35 mouse cellular contexts compared by ENCODE assay signal in genomic region chr16:31926091-31926490, GRCm38 (mm10). TPM values are rescaled to one million over a fixed set of nuclear protein-coding genes. Genes with fewer than 3 reads are reported as not detected.
A peak's percentile ranks its signal among the peaks of the same experiment; 100 is the strongest.
DNase-seq lines count a peak whose midpoint lies in the region; ATAC-seq and TF ChIP-seq lines count a peak whose summit lies in the region.
"Had no signal": no experiment of that assay in that cellular context is flagged by ENCODE, and none has a peak within 500 bp of the region (broad histone marks: within the 10 kb centered on the region; RNA-seq: fewer than 3 reads in every experiment).

No protein-coding gene starts in this region.

- H3K4me2 ChIP-seq in kidney, embryonic 15.5 days, result no peak overlapping the region
- H3K4me2 ChIP-seq in midbrain, embryonic 11.5 days, result no peak overlapping the region
- H3K4me2 ChIP-seq in midbrain, embryonic 13.5 days (replicated peaks), result no peak overlapping the region
- H3K4me2 ChIP-seq: embryonic facial prominence, embryonic 13.5 days; forebrain, embryonic 12.5 days; forebrain, embryonic 15.5 days; heart, embryonic 13.5 days; hindbrain, embryonic 14.5 days had no signal

- no peaks in the 10 kb centered on the region for H3K27me3 ChIP-seq in kidney, embryonic 15.5 days
- H3K27me3 ChIP-seq in midbrain, embryonic 11.5 days (ENCODE audit: control insufficient read depth, insufficient read depth, low read length), result no peaks in the 10 kb centered on the region
- 0 out of 2 replicates have a peak, but pooled peaks cover 3% of the 10 kb centered on the region for H3K27me3 ChIP-seq in midbrain, embryonic 13.5 days
- H3K27me3 ChIP-seq: embryonic facial prominence, embryonic 13.5 days; forebrain, embryonic 15.5 days; Patski had no signal

- peaks cover 13% of the 10 kb centered on the region; the same call in 1 of the 2 replicates for H3K4me1 ChIP-seq in kidney, embryonic 15.5 days
- H3K4me1 ChIP-seq in midbrain, embryonic 11.5 days (ENCODE audit: control insufficient read depth, insufficient read depth, low read length), result no peaks in the 10 kb centered on the region
- no peaks in the 10 kb centered on the region for H3K4me1 ChIP-seq in midbrain, embryonic 13.5 days (replicated peaks)
- peaks cover 30% of the 10 kb centered on the region for H3K4me1 ChIP-seq in bone marrow macrophage, adult 2 months (ENCODE audit: control insufficient read depth, insufficient read depth, low read length)
- H3K4me1 ChIP-seq: embryonic facial prominence, embryonic 13.5 days; forebrain, embryonic 12.5 days; forebrain, embryonic 15.5 days had no signal

- ATAC-seq in kidney, embryonic 15.5 days (replicated peaks; ENCODE audit: low FRiP score), result no peak
- ATAC-seq in midbrain, embryonic 11.5 days (ENCODE audit: low FRiP score), result no peak
- ATAC-seq in midbrain, embryonic 13.5 days, result no peak
- ATAC-seq: forebrain, embryonic 15.5 days; hindbrain, postnatal 0 days; Patski had no signal

- H3K9me3 ChIP-seq in kidney, embryonic 15.5 days (replicated peaks), result no peaks in the 10 kb centered on the region
- no peaks in the 10 kb centered on the region for H3K9me3 ChIP-seq in midbrain, embryonic 11.5 days (ENCODE audit: control insufficient read depth, low read length)
- no peaks in the 10 kb centered on the region for H3K9me3 ChIP-seq in midbrain, embryonic 13.5 days
- H3K9me3 ChIP-seq: embryonic facial prominence, embryonic 10.5 days; embryonic facial prominence, embryonic 13.5 days; forebrain, embryonic 12.5 days; forebrain, embryonic 15.5 days; G1E; heart, embryonic 10.5 days; heart, embryonic 13.5 days had no signal

- H3K9ac ChIP-seq in kidney, embryonic 15.5 days, result no peak overlapping the region
- no peak overlapping the region for H3K9ac ChIP-seq in midbrain, embryonic 11.5 days (ENCODE audit: low read length)
- no peak overlapping the region for H3K9ac ChIP-seq in midbrain, embryonic 13.5 days (replicated peaks)
- H3K9ac ChIP-seq: embryonic facial prominence, embryonic 13.5 days; forebrain, embryonic 12.5 days; forebrain, embryonic 15.5 days; heart, embryonic 13.5 days; hindbrain, embryonic 14.5 days had no signal

- TF ChIP-seq CTCF in bone marrow macrophage, adult 2 months (IDR thresholded peaks at IDR 0.05; ENCODE audit: low read depth, low read length), result no peak

- 80% methylated on average over 6 of the region's 6 CpGs for WGBS in kidney, embryonic 15.5 days
- 81% methylated on average over 6 of the region's 6 CpGs for WGBS in midbrain, embryonic 11.5 days
- 69% methylated on average over 6 of the region's 6 CpGs for WGBS in midbrain, embryonic 13.5 days

- H3K4me3 ChIP-seq in kidney, embryonic 15.5 days (replicated peaks), result no peak overlapping the region
- no peak overlapping the region for H3K4me3 ChIP-seq in midbrain, embryonic 11.5 days (ENCODE audit: low read depth, low read length)
- H3K4me3 ChIP-seq in midbrain, embryonic 13.5 days (replicated peaks), result no peak overlapping the region
- no peak overlapping the region for H3K4me3 ChIP-seq in bone marrow macrophage, adult 2 months (ENCODE audit: insufficient read depth, low read length)
- H3K4me3 ChIP-seq: embryonic facial prominence, embryonic 10.5 days; embryonic facial prominence, embryonic 13.5 days; erythroblast, embryonic 14.5 days; forebrain, embryonic 12.5 days; forebrain, embryonic 15.5 days; heart, adult 2 months; heart, embryonic 10.5 days; heart, embryonic 13.5 days had no signal

- no peak for TF ChIP-seq POLR2A in bone marrow macrophage, adult 2 months (IDR thresholded peaks at IDR 0.05; ENCODE audit: borderline replicate concordance, low read depth, low read length)

- no peaks in the 10 kb centered on the region for H3K36me3 ChIP-seq in kidney, embryonic 15.5 days
- H3K36me3 ChIP-seq in midbrain, embryonic 11.5 days (ENCODE audit: control insufficient read depth, insufficient read depth, low read length), result no peaks in the 10 kb centered on the region
- no peaks in the 10 kb centered on the region for H3K36me3 ChIP-seq in midbrain, embryonic 13.5 days
- H3K36me3 ChIP-seq: embryonic facial prominence, embryonic 10.5 days; embryonic facial prominence, embryonic 13.5 days; forebrain, embryonic 12.5 days; forebrain, embryonic 15.5 days; G1E; heart, embryonic 10.5 days; heart, embryonic 13.5 days had no signal

- peak overlapping the region; percentile 70 for H3K27ac ChIP-seq in kidney, embryonic 15.5 days
- no peak overlapping the region for H3K27ac ChIP-seq in midbrain, embryonic 11.5 days (ENCODE audit: low read depth, low read length)
- no peak overlapping the region for H3K27ac ChIP-seq in midbrain, embryonic 13.5 days
- peak overlapping the region; percentile 56 for H3K27ac ChIP-seq in bone marrow macrophage, adult 2 months (ENCODE audit: insufficient read depth, low read depth, low read length)
- H3K27ac ChIP-seq: embryonic facial prominence, embryonic 10.5 days; embryonic facial prominence, embryonic 13.5 days; forebrain, embryonic 12.5 days; forebrain, embryonic 15.5 days; heart, adult 2 months; heart, embryonic 10.5 days; heart, embryonic 13.5 days; hindbrain, embryonic 14.5 days; hindbrain, postnatal 0 days had no signal

- DNase-seq in kidney, adult 9 months, result no peak
- DNase-seq in midbrain, embryonic 11.5 days (ENCODE audit: low spot score, missing footprints), result peak; percentile 71
- DNase-seq in cerebellum, adult 11-12 months, result no peak
- no peak for DNase-seq in layer of hippocampus, postnatal 14 days (ENCODE audit: low spot score in 2 of 2)
- DNase-seq: adrenal gland, postnatal 10 days; adrenal gland, postnatal 36 days; cerebellum, adult 11 months; cerebellum, adult 8-10 months; cerebellum, postnatal 36 days; embryo, embryonic 11 days; gastrocnemius, postnatal 10 days; gastrocnemius, postnatal 36 days; heart, adult 2 months; heart, postnatal 14 days; heart, postnatal 4 days had no signal

RNA-seq across cellular contexts. Expression of gene Pigz, which starts 7.6 kb away (rescaled TPM):
- polyA plus RNA-seq in kidney, embryonic 15.5 days (2015; fragmentation: Nextera tagmentation; extraction: Ambion mirVana), result 0.62 and 0.86 TPM in 2 replicates
- polyA plus RNA-seq in midbrain, embryonic 11.5 days (2014; fragmentation: Nextera tagmentation; extraction: Ambion mirVana), result 1.4 TPM in 2 replicates
- 2.5 and 3.3 TPM in 2 replicates for polyA plus RNA-seq in midbrain, embryonic 13.5 days (2015; fragmentation: Nextera tagmentation; extraction: Ambion mirVana)
- 12.2 and 12.6 TPM in 2 replicates for polyA plus RNA-seq in bone marrow macrophage, adult 2 months (2012; ENCODE audit: insufficient read depth, insufficient read length, missing spikeins)
- 10 to 100 TPM; 10.5 to 13.1 TPM for total RNA-seq in layer of hippocampus, postnatal 14 days (2021)
- total RNA-seq: granulocyte monocyte progenitor cell, adult 5-6 weeks had no signal
- polyA plus RNA-seq: G1E had no signal

RNA-seq across cellular contexts. Expression of gene 0610012G03Rik, which starts 22.2 kb away (rescaled TPM):
- 89.6 and 93.8 TPM in 2 replicates for polyA plus RNA-seq in kidney, embryonic 15.5 days (2015; fragmentation: Nextera tagmentation; extraction: Ambion mirVana)
- 86.0 and 93.2 TPM in 2 replicates for polyA plus RNA-seq in midbrain, embryonic 11.5 days (2014; fragmentation: Nextera tagmentation; extraction: Ambion mirVana)
- 100 and 104 TPM in 2 replicates for polyA plus RNA-seq in midbrain, embryonic 13.5 days (2015; fragmentation: Nextera tagmentation; extraction: Ambion mirVana)
- polyA plus RNA-seq in bone marrow macrophage, adult 2 months (2012; ENCODE audit: insufficient read depth, insufficient read length, missing spikeins), result 49.1 and 52.0 TPM in 2 replicates
- 10 to 100 TPM; 49.5 to 50.8 TPM for total RNA-seq in layer of hippocampus, postnatal 14 days (2021)

RNA-seq across cellular contexts. Expression of gene Ncbp2, which starts 22.2 kb away (rescaled TPM):
- 110 and 121 TPM in 2 replicates for polyA plus RNA-seq in kidney, embryonic 15.5 days (2015; fragmentation: Nextera tagmentation; extraction: Ambion mirVana)
- polyA plus RNA-seq in midbrain, embryonic 11.5 days (2014; fragmentation: Nextera tagmentation; extraction: Ambion mirVana), result 165 and 173 TPM in 2 replicates
- polyA plus RNA-seq in midbrain, embryonic 13.5 days (2015; fragmentation: Nextera tagmentation; extraction: Ambion mirVana), result 118 and 122 TPM in 2 replicates
- 52.3 and 64.4 TPM in 2 replicates for polyA plus RNA-seq in bone marrow macrophage, adult 2 months (2012; ENCODE audit: insufficient read depth, insufficient read length, missing spikeins)
- 10 to 100 TPM; 47.8 to 52.5 TPM for total RNA-seq in layer of hippocampus, postnatal 14 days (2021)

RNA-seq across cellular contexts. Expression of gene Meltf, which starts 47.5 kb away (rescaled TPM):
- polyA plus RNA-seq in kidney, embryonic 15.5 days (2015; fragmentation: Nextera tagmentation; extraction: Ambion mirVana), result 0.39 and 0.40 TPM in 2 replicates
- polyA plus RNA-seq in midbrain, embryonic 11.5 days (2014; fragmentation: Nextera tagmentation; extraction: Ambion mirVana), result 0.10 TPM in 1 of 2 replicates, not detected in the other
- polyA plus RNA-seq in midbrain, embryonic 13.5 days (2015; fragmentation: Nextera tagmentation; extraction: Ambion mirVana), result 0.16 and 0.17 TPM in 2 replicates
- not detected in 2 replicates for polyA plus RNA-seq in bone marrow macrophage, adult 2 months (2012; ENCODE audit: insufficient read depth, insufficient read length, missing spikeins)
- under 1 TPM; 0.18 to 0.21 TPM for total RNA-seq in layer of hippocampus, postnatal 14 days (2021)
- total RNA-seq: adrenal gland, adult 18-20 months; adrenal gland, postnatal 36 days; gastrocnemius, adult 18-20 months; gastrocnemius, postnatal 36 days; heart, adult 2 months had no signal
- polyA plus RNA-seq: C2C12; CD4-positive, CD25-positive, alpha-beta regulatory T cell, adult 4 months; erythroblast, embryonic 14.5 days; G1E; hindbrain, embryonic 11.5 days had no signal

Comparison
In these comparisons a context has a peak if more than half of its experiments do, and no peak if none do; other contexts are left out.
1. H3K27ac ChIP-seq: peak in kidney, embryonic 15.5 days (single experiment) and bone marrow macrophage, adult 2 months (single experiment); none in midbrain, embryonic 11.5 days (single experiment) and midbrain, embryonic 13.5 days (single experiment).